In the genomic region with DNA sequence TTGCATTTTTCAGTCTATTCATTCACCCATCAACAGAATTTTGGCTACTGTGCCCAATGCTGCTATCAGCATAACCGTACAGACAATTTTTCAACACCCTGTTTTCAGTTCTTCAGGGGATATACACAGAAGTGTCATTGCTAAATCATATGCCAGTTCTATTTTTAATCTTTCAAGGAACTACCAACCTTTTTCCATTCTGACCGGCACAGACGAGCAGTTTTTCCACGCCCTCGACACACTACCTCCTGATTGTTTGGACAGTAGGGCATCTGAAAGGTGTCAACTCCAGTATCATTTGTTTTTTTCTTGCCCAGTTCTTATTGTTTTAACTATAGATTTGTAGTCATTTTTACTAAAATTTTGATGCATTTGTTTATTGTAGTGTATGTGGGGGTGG, we compare ENCODE assay signal across 21 mouse cellular contexts. TPM values are rescaled to one million over a fixed set of nuclear protein-coding genes. Genes with fewer than 3 reads are reported as not detected.
DNase-seq lines count a peak whose midpoint lies in the region; ATAC-seq and TF ChIP-seq lines count a peak whose summit lies in the region.
"Had no signal": no experiment of that assay in that cellular context is flagged by ENCODE, and none has a peak within 500 bp of the region (broad histone marks: within the 10 kb centered on the region; RNA-seq: fewer than 3 reads in every experiment).

No protein-coding gene starts in this region.

- no peak overlapping the region for H3K9ac ChIP-seq in CH12.LX (ENCODE audit: insufficient read depth, low read depth)

- no peak for TF ChIP-seq RAD21 in CH12.LX (IDR thresholded peaks at IDR 0.05; ENCODE audit: low read depth, low read length)

- intact Hi-C loops in heart, postnatal 25 days (cut with DNase I), result no loop called here

- H3K36me3 ChIP-seq in CH12.LX (replicated peaks in 1 of 2; ENCODE audit: control insufficient read depth in 1 of 2, insufficient read depth in 1 of 2, low read length in 1 of 2), result no peaks in the 10 kb centered on the region
- H3K36me3 ChIP-seq: G1E had no signal

- peaks cover 15 to 31% of the 10 kb centered on the region in 2 experiments for H3K4me1 ChIP-seq in CH12.LX (ENCODE audit: control insufficient read depth in 1 of 2, insufficient read depth in 2 of 2)

- ATAC-seq in granulocyte monocyte progenitor cell, adult 5-6 weeks (replicated peaks; ENCODE audit: poor library complexity, severe bottlenecking), result 0 out of 2 replicates have a peak, but pooled peaks have one; percentile 18
- ATAC-seq: activated CD4-positive, CD25-positive, alpha-beta regulatory T cell, adult 4 months; CD4-positive, CD25-positive, alpha-beta regulatory T cell, adult 4 months; Patski had no signal

- DNase-seq in heart, adult 11 months, result peak; percentile 59
- no peak for DNase-seq in heart, postnatal 25 days (ENCODE audit: low spot score)
- DNase-seq in CH12.LX (ENCODE audit: extremely low read depth), result no peak
- no peak for DNase-seq in layer of hippocampus, adult 11-12 months (ENCODE audit: low spot score)
- no peak for DNase-seq in ovary, adult 18-20 months (ENCODE audit: low spot score)
- DNase-seq: adrenal gland, adult 2 months; adrenal gland, adult 8-10 months; adrenal gland, postnatal 10 days; adrenal gland, postnatal 14 days; adrenal gland, postnatal 25 days; adrenal gland, postnatal 36 days; B cell, adult 2 months; cerebellum, adult 11 months; cerebellum, adult 11-12 months; cerebellum, adult 18-20 months; cerebellum, adult 2 months had no signal

- dilution Hi-C loops in CH12.LX (cut with MboI; ENCODE audit: extremely low pct_ligation_motif_present, extremely low pct_unique_long_range_greater_than_20kb, low sequenced_read_pairs), result no loop called here

- H3K4me3 ChIP-seq in CH12.LX (replicated peaks in 1 of 3; ENCODE audit: low read depth in 2 of 3, low read length in 2 of 3, poor library complexity in 1 of 3), result no peak overlapping the region

- in situ Hi-C loops in CH12.LX (cut with MboI; ENCODE audit: low pct_ligation_motif_present, low pct_unique_long_range_greater_than_20kb, low sequenced_read_pairs), result no loop called here

- TF ChIP-seq CTCF in CH12.LX (conservative IDR thresholded peaks at IDR 0.05 in 1 of 2, IDR thresholded peaks at IDR 0.05 in 1 of 2; ENCODE audit: low read depth in 2 of 2, low read length in 2 of 2), result no peak

- H3K9me3 ChIP-seq in CH12.LX (replicated peaks; ENCODE audit: low read length), result no peaks in the 10 kb centered on the region
- H3K9me3 ChIP-seq: G1E had no signal

- no peaks in the 10 kb centered on the region for H3K79me2 ChIP-seq in CH12.LX (replicated peaks; ENCODE audit: control insufficient read depth, extremely low read depth, insufficient read depth, poor library complexity, severe bottlenecking)

- H3K27me3 ChIP-seq in CH12.LX (replicated peaks), result no peaks in the 10 kb centered on the region
- H3K27me3 ChIP-seq: Patski had no signal

- H3K27ac ChIP-seq in CH12.LX (ENCODE audit: insufficient read depth, low read depth), result no peak overlapping the region

- H3K4me2 ChIP-seq in CH12.LX (ENCODE audit: insufficient read depth, low read depth, poor library complexity, severe bottlenecking), result no peak overlapping the region

- no peak for TF ChIP-seq POLR2A in CH12.LX (IDR thresholded peaks at IDR 0.05; ENCODE audit: low read depth, low read length)

- TF ChIP-seq EP300 in CH12.LX (IDR thresholded peaks at IDR 0.05; ENCODE audit: low read length), result peak; percentile 46

TF ChIP-seq in CH12.LX, 34 proteins besides CTCF, POLR2A, EP300 and RAD21:
- TF ChIP-seq ZC3H11A (IDR thresholded peaks at IDR 0.05; ENCODE audit: low read depth, low read length) (no peak), TCF12 (IDR thresholded peaks at IDR 0.05; ENCODE audit: low read depth, low read length) (no peak), ETS1 (conservative IDR thresholded peaks at IDR 0.05; ENCODE audit: low read depth, low read length) (peak; percentile 31; the same call in 1 of the 2 replicates), IRF4 (IDR thresholded peaks at IDR 0.05; ENCODE audit: low read depth, low read length) (no peak), JUND (conservative IDR thresholded peaks at IDR 0.05; ENCODE audit: low read depth, low read length) (no peak), CHD2 (IDR thresholded peaks at IDR 0.05; ENCODE audit: low read length) (no peak), MAX (IDR thresholded peaks at IDR 0.05; ENCODE audit: low read length) (no peak), MEF2A (IDR thresholded peaks at IDR 0.05; ENCODE audit: borderline replicate concordance, low read depth, low read length) (peak; percentile 69; the same call in 1 of the 2 replicates)

RNA-seq across cellular contexts. Expression of gene Rreb1, which starts 25.8 kb away (rescaled TPM):
- total RNA-seq in heart, postnatal 25 days (2021), result 10 to 100 TPM; 38.0 to 55.6 TPM
- total RNA-seq in CH12.LX (2012; rRNA removed), result 5.3 TPM in 2 replicates
- total RNA-seq in CH12.LX (2014; rRNA removed), result 1.0 and 1.4 TPM in 2 replicates
- polyA plus RNA-seq in CH12.LX (2012; ENCODE audit: insufficient read length, low read depth), result 7.4 and 10.2 TPM in 2 replicates
- 70.6 and 91.9 TPM in 2 replicates for total RNA-seq in granulocyte monocyte progenitor cell, adult 5-6 weeks (2014; fragmentation: Nextera tagmentation)
- 25.2 and 30.9 TPM in 2 replicates for total RNA-seq in granulocyte monocyte progenitor cell, adult 5-6 weeks (2017)

Comparison
In these comparisons a context has a peak if more than half of its experiments do, and no peak if none do; other contexts are left out.
1. RNA of gene Rreb1, which starts 25.8 kb away (total RNA-seq): 25.2 to 91.9 TPM in granulocyte monocyte progenitor cell, adult 5-6 weeks and 38.0 to 55.6 TPM in heart, postnatal 25 days; 1.0 to 5.3 TPM in CH12.LX; every median in the first group is over 4 times any median in the second.